Comparison of ENCODE assay signal across 13 mouse cellular contexts in the genomic region with DNA sequence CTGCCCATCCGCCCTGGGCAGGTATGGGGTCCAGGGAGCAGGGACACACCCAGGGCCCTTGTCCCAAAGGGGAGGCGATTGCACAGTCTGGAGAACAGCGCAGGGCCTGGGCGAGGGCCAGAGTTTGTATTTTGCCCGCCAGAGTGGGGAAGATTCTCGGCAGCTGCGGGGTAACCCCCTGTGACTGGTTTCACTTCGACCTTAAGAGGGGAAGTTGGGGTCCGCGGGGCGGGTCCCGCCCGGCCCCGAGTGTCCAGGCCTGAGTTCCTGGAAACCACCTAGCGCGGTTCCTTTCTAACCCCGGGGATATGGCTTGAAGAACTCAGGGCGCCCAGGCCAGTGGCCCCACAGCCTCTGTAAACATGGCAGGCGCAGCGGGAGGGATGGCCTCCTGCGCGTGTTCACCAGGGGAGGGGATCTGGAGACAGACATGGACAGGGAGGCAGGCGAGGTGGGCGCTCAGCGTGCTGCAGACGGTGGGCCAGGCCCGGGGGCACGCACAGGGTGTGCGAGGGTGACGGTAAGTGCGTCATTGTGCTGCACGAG. TPM values are rescaled to one million over a fixed set of nuclear protein-coding genes. Genes with fewer than 3 reads are reported as not detected.
DNase-seq lines count a peak whose midpoint lies in the region; ATAC-seq and TF ChIP-seq lines count a peak whose summit lies in the region.
"Had no signal": no experiment of that assay in that cellular context is flagged by ENCODE, and none has a peak within 500 bp of the region (broad histone marks: within the 10 kb centered on the region; RNA-seq: fewer than 3 reads in every experiment).

No protein-coding gene starts in this region.

- TF ChIP-seq POLR2A in heart, adult 2 months (IDR thresholded peaks at IDR 0.05; ENCODE audit: insufficient read depth, low read depth, low read length): no peak
- no peak for TF ChIP-seq POLR2A in ES-Bruce4 (IDR thresholded peaks at IDR 0.05; ENCODE audit: insufficient read depth, low read length)

- H3K79me2 ChIP-seq in heart, adult 2 months (replicated peaks; ENCODE audit: control insufficient read depth, insufficient read depth, low read length): no peaks in the 10 kb centered on the region; the same call in 1 of the 2 replicates

- peak; percentile 11 for ATAC-seq in neutrophil, adult 5-6 weeks (ENCODE audit: extremely low read depth, insufficient number of reproducible peaks, low FRiP score, poor library complexity, severe bottlenecking)
- ATAC-seq: inflammation-experienced regulatory T-cells, adult 6 months had no signal

- no peak for TF ChIP-seq CTCF in heart, adult 2 months (IDR thresholded peaks at IDR 0.05)
- TF ChIP-seq CTCF in ES-Bruce4 (IDR thresholded peaks at IDR 0.05; ENCODE audit: low read depth, low read length): no peak

- intact Hi-C loops in heart, adult 2 months (cut with DNase I): no loop called here
- intact Hi-C loops in heart, postnatal 14 days (cut with DNase I): no loop called here

- H3K4me3 ChIP-seq in heart, adult 2 months: no peak overlapping the region
- peak overlapping the region; percentile 49 for H3K4me3 ChIP-seq in ES-Bruce4 (ENCODE audit: low read depth, low read length)
- no peak overlapping the region for H3K4me3 ChIP-seq in heart, embryonic 10.5 days
- H3K4me3 ChIP-seq: erythroblast, embryonic 14.5 days; heart, embryonic 13.5 days had no signal

- H3K27ac ChIP-seq in heart, adult 2 months: no peak overlapping the region
- H3K27ac ChIP-seq in ES-Bruce4 (ENCODE audit: insufficient read depth, low read length): peak overlapping the region; percentile 14; the same call in 1 of the 2 replicates
- H3K27ac ChIP-seq in heart, embryonic 10.5 days: no peak overlapping the region
- H3K27ac ChIP-seq: heart, embryonic 13.5 days had no signal

- WGBS in heart, adult 2 months: 90% methylated on average over 32 of the region's 32 CpGs
- WGBS in heart, embryonic 10.5 days: 91% methylated on average over 32 of the region's 32 CpGs

- peak; percentile 47 to 74 for DNase-seq in heart, adult 2 months
- no peak for DNase-seq in heart, postnatal 14 days
- DNase-seq in B cell, adult 2 months: peak; percentile 83 to 87
- DNase-seq in right cerebral cortex, adult 18-20 months: no peak
- no peak for DNase-seq in heart, embryonic 10.5 days (ENCODE audit: low spot score)
- DNase-seq: lung, postnatal 10 days; thymus, postnatal 25 days had no signal

- no peaks in the 10 kb centered on the region for H3K27me3 ChIP-seq in heart, adult 2 months (ENCODE audit: control insufficient read depth, insufficient read depth, low read length)
- no peaks in the 10 kb centered on the region for H3K27me3 ChIP-seq in ES-Bruce4 (ENCODE audit: control insufficient read depth, insufficient read depth, low read length, poor library complexity, severe bottlenecking)
- peaks cover 34% of the 10 kb centered on the region; the same call in 1 of the 2 replicates for H3K27me3 ChIP-seq in heart, embryonic 10.5 days (ENCODE audit: insufficient read depth, poor library complexity, severe bottlenecking)

- H3K9ac ChIP-seq in heart, adult 2 months (ENCODE audit: low read depth, low read length): no peak overlapping the region
- H3K9ac ChIP-seq in ES-Bruce4 (ENCODE audit: low read depth, poor library complexity, severe bottlenecking): peak overlapping the region; percentile 54
- H3K9ac ChIP-seq: heart, embryonic 13.5 days had no signal

- no peaks in the 10 kb centered on the region for H3K9me3 ChIP-seq in ES-Bruce4 (replicated peaks; ENCODE audit: control insufficient read depth, insufficient read depth, low read length, poor library complexity, severe bottlenecking)
- no peaks in the 10 kb centered on the region for H3K9me3 ChIP-seq in heart, embryonic 10.5 days
- H3K9me3 ChIP-seq: heart, embryonic 13.5 days had no signal

- H3K4me1 ChIP-seq in heart, adult 2 months (ENCODE audit: control insufficient read depth, insufficient read depth, low read length): peaks cover 6% of the 10 kb centered on the region
- peaks cover 4% of the 10 kb centered on the region for H3K4me1 ChIP-seq in ES-Bruce4 (ENCODE audit: control insufficient read depth, insufficient read depth, low read length)
- H3K4me1 ChIP-seq in heart, embryonic 10.5 days: peaks cover 34% of the 10 kb centered on the region

- TF ChIP-seq EP300 in heart, adult 2 months (IDR thresholded peaks at IDR 0.05; ENCODE audit: insufficient read depth, low read depth, low read length): no peak
- no peak for TF ChIP-seq EP300 in ES-Bruce4 (IDR thresholded peaks at IDR 0.05; ENCODE audit: insufficient read depth, low read depth, low read length)

- H3K36me3 ChIP-seq in heart, adult 2 months (ENCODE audit: control insufficient read depth, insufficient read depth, low read length): no peaks in the 10 kb centered on the region
- peaks cover 7% of the 10 kb centered on the region for H3K36me3 ChIP-seq in ES-Bruce4 (ENCODE audit: control insufficient read depth, insufficient read depth, low read length, poor library complexity, severe bottlenecking)
- peaks cover 59% of the 10 kb centered on the region for H3K36me3 ChIP-seq in heart, embryonic 10.5 days

RNA-seq across cellular contexts. Expression of a gene that starts 7.6 kb away (rescaled TPM):
- total RNA-seq in heart, adult 2 months (2021): 10 to 100 TPM; 21.7 to 29.1 TPM
- polyA plus RNA-seq in heart, adult 2 months (2012; rRNA removed): 30.0 and 32.2 TPM in 2 replicates
- total RNA-seq in heart, postnatal 14 days (2021): 10 to 100 TPM; 29.3 to 29.9 TPM
- 17.7 and 19.1 TPM in 2 replicates for polyA plus RNA-seq in ES-Bruce4 (2011; ENCODE audit: insufficient read depth, insufficient read length, low read depth, missing spikeins)
- total RNA-seq in neutrophil, adult 5-6 weeks (2017): 4.5 and 4.8 TPM in 2 replicates
- polyA plus RNA-seq in heart, embryonic 10.5 days (2016; fragmentation: Nextera tagmentation; extraction: Ambion mirVana): 39.0 and 44.6 TPM in 2 replicates

RNA-seq across cellular contexts. Expression of a gene that starts 8.2 kb away (rescaled TPM):
- total RNA-seq in heart, adult 2 months (2021): 10 to 100 TPM; 22.0 to 22.4 TPM
- 34.3 and 45.5 TPM in 2 replicates for polyA plus RNA-seq in heart, adult 2 months (2012; rRNA removed)
- total RNA-seq in heart, postnatal 14 days (2021): 10 to 100 TPM; 31.4 to 33.1 TPM
- polyA plus RNA-seq in ES-Bruce4 (2011; ENCODE audit: insufficient read depth, insufficient read length, low read depth, missing spikeins): 20.1 and 25.1 TPM in 2 replicates
- total RNA-seq in neutrophil, adult 5-6 weeks (2017): 19.9 and 20.3 TPM in 2 replicates
- 40.6 and 43.5 TPM in 2 replicates for polyA plus RNA-seq in heart, embryonic 10.5 days (2016; fragmentation: Nextera tagmentation; extraction: Ambion mirVana)

RNA-seq across cellular contexts. Expression of a gene that starts 13.8 kb away (rescaled TPM):
- 10 to 100 TPM; 46.5 to 48.0 TPM for total RNA-seq in heart, adult 2 months (2021)
- 89.1 and 117 TPM in 2 replicates for polyA plus RNA-seq in heart, adult 2 months (2012; rRNA removed)
- total RNA-seq in heart, postnatal 14 days (2021): 10 to 100 TPM; 51.6 to 51.9 TPM
- polyA plus RNA-seq in ES-Bruce4 (2011; ENCODE audit: insufficient read depth, insufficient read length, low read depth, missing spikeins): 6.2 and 6.3 TPM in 2 replicates
- total RNA-seq in neutrophil, adult 5-6 weeks (2017): 5.2 and 5.5 TPM in 2 replicates
- 11.2 and 14.2 TPM in 2 replicates for polyA plus RNA-seq in heart, embryonic 10.5 days (2016; fragmentation: Nextera tagmentation; extraction: Ambion mirVana)

RNA-seq across cellular contexts. Expression of a gene that starts 36.5 kb away (rescaled TPM):
- 1 to 10 TPM; 6.0 to 7.4 TPM for total RNA-seq in heart, adult 2 months (2021)
- 12.7 and 13.9 TPM in 2 replicates for polyA plus RNA-seq in heart, adult 2 months (2012; rRNA removed)
- 10 to 100 TPM in 1 of 2 experiments, 1 to 10 TPM in 1; 9.4 to 11.1 TPM for total RNA-seq in heart, postnatal 14 days (2021)
- 9.1 and 10.9 TPM in 2 replicates for polyA plus RNA-seq in ES-Bruce4 (2011; ENCODE audit: insufficient read depth, insufficient read length, low read depth, missing spikeins)
- 30.7 and 40.2 TPM in 2 replicates for total RNA-seq in neutrophil, adult 5-6 weeks (2017)
- polyA plus RNA-seq in heart, embryonic 10.5 days (2016; fragmentation: Nextera tagmentation; extraction: Ambion mirVana): 7.9 and 9.3 TPM in 2 replicates

RNA-seq across cellular contexts. Expression of a gene that starts 39.9 kb away (rescaled TPM):
- total RNA-seq in heart, adult 2 months (2021): not detected
- polyA plus RNA-seq in heart, adult 2 months (2012; rRNA removed): 0.15 and 0.16 TPM in 2 replicates
- total RNA-seq in heart, postnatal 14 days (2021): under 1 TPM; 0.12 to 0.59 TPM
- 1.1 and 2.0 TPM in 2 replicates for polyA plus RNA-seq in ES-Bruce4 (2011; ENCODE audit: insufficient read depth, insufficient read length, low read depth, missing spikeins)
- total RNA-seq in neutrophil, adult 5-6 weeks (2017): 0.98 and 3.1 TPM in 2 replicates
- polyA plus RNA-seq in heart, embryonic 10.5 days (2016; fragmentation: Nextera tagmentation; extraction: Ambion mirVana): 0.12 TPM in 1 of 2 replicates, not detected in the other
- polyA plus RNA-seq: heart, embryonic 13.5 days; limb, embryonic 11.5 days had no signal

Comparison
In these comparisons a context has a peak if more than half of its experiments do, and no peak if none do; other contexts are left out.
1. DNase-seq: peak in heart, adult 2 months (2 of 2) and B cell, adult 2 months (2 of 2); none in heart, postnatal 14 days (0 of 2), right cerebral cortex, adult 18-20 months (single experiment) and heart, embryonic 10.5 days (single experiment).